Mouse (Mus musculus): ENCODE measurements at regions not wholly inside any gene's neighbourhood (a gene's known extent, or its start where the extent isn't known, plus 50 kb on each side); places are given as distances from the start of the nearest gene placed in this dataset.

- TF ChIP-seq POLR2A (IDR thresholded peaks at IDR 0.05; ENCODE audit: insufficient read depth, low read depth, low read length) (no peak), CTCF (IDR thresholded peaks at IDR 0.05) (no peak), EP300 (IDR thresholded peaks at IDR 0.05; ENCODE audit: insufficient read depth, low read depth, low read length) (no peak)
Measured at GRCm38 (mm10) chr9:46863934-46864333, 134.6 kb upstream of the Gm4791 start.
